Mouse (Mus musculus): Measurements from ENCODE around the gene Arnt. TPM values are rescaled to one million over a fixed set of nuclear protein-coding genes. Genes with fewer than 3 reads are reported as not detected.
"Not testable (repeated sequence)": the region's sequence is repeated elsewhere in the genome, so short reads cannot be mapped to it uniquely, and the experiment has no call there.

Gene Arnt
- total and polyA plus RNA-seq, 2 experiments from 2014 or later = 11.6 to 16.0 TPM

DNA sequence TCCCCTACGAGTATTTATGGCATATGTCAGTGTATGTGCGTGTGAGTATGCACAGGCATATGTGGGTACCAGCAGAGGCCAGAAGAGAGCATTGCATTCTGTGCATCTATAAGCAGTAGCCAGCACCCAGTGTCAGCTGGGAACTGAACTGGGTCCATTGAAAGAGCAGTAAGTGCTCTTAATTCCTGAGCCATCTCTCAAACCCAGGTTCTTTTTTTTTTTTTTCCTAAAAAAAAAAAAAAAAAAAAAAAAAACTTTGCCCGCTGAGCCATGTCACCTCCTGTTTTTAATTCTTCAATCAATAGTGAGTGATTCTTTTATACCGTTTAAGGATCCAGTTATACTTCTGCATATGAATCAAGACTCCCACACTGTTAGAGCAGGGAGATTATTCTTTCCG lies 99.2 kb downstream of the Arnt start:
- no peak for TF ChIP-seq CTCF (IDR thresholded peaks at IDR 0.05; ENCODE audit: low read depth)
- H3K27me3 ChIP-seq (ENCODE audit: insufficient read depth, low read length) = no peaks in the 10 kb centered on the region
- H3K4me2 ChIP-seq (ENCODE audit: low read depth, low read length) = no peak overlapping the region
- no peak for DNase-seq (ENCODE audit: low spot score)
- no peak for ATAC-seq
- H3K9me3 ChIP-seq (ENCODE audit: low read length) = no peaks in the 10 kb centered on the region
- 92% methylated on average over 5 of the region's 5 CpGs for WGBS
- no peaks in the 10 kb centered on the region for H3K36me3 ChIP-seq (ENCODE audit: insufficient read depth, low read length)
- H3K27ac ChIP-seq = no peak overlapping the region
- no peak overlapping the region for H3K9ac ChIP-seq (replicated peaks; ENCODE audit: low read length)
- no peak overlapping the region for H3K4me3 ChIP-seq (ENCODE audit: low read length)
- no peaks in the 10 kb centered on the region for H3K4me1 ChIP-seq (ENCODE audit: insufficient read depth, low read length)

DNA sequence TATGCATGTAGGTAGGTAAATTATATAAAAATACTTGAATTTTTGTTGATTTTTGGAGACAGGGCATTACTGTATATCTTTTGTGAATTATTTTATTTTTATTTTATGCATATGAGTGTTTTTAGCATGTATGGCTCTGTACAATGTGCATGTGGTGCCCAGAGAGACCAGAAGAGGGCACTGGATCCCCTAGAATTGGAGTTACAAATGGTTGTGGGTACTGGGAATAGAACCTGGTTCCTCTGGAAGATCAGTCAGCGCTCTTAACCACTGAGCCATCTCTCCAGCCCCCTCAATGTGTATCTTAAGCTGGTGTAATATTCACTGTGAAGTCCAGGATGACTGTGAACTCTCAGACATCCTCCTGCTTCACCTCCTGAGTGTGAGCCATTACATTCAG lies 100.7 kb downstream of the Arnt start:
- no peak for ATAC-seq
- H3K4me2 ChIP-seq (ENCODE audit: low read depth, low read length) = no peak overlapping the region
- H3K9ac ChIP-seq (replicated peaks; ENCODE audit: low read length) = no peak overlapping the region
- WGBS = 76% methylated on average over 1 of the region's 1 CpGs
- no peak for DNase-seq (ENCODE audit: low spot score)
- H3K27ac ChIP-seq = no peak overlapping the region
- no peaks in the 10 kb centered on the region for H3K9me3 ChIP-seq (ENCODE audit: low read length)
- H3K4me1 ChIP-seq (ENCODE audit: insufficient read depth, low read length) = no peaks in the 10 kb centered on the region
- H3K4me3 ChIP-seq (ENCODE audit: low read length) = no peak overlapping the region
- no peaks in the 10 kb centered on the region for H3K27me3 ChIP-seq (ENCODE audit: insufficient read depth, low read length)
- TF ChIP-seq CTCF (IDR thresholded peaks at IDR 0.05; ENCODE audit: low read depth) = no peak
- H3K36me3 ChIP-seq (ENCODE audit: insufficient read depth, low read length) = no peaks in the 10 kb centered on the region

DNA sequence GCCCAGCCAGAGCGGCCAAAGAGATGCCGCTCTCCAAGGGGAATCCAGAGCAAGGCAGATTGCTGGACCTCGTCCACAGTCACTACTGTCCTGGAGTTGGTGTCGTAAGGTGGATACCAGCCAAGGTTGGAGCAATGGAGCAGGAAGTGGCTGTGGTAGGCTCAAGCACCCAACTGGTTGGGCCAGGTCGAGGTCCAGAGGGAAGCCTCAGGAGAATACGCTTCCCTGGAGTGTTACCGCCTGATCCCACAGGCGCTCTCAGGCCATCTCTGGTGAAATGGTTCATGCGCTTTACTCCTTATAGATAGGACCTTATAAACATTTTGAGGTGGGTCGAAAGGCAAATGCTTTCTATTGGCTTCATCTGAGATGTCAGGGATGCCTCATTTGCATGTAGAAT lies 104.7 kb downstream of the Arnt start:
- Histone ChIP-seq H3K36me3 (ENCODE audit: insufficient read depth, low read length) (no peaks in the 10 kb centered on the region), H3K4me3 (ENCODE audit: low read length) (no peak overlapping the region), H3K9ac (replicated peaks; ENCODE audit: low read length) (no peak overlapping the region), H3K4me2 (ENCODE audit: low read depth, low read length) (no peak overlapping the region), H3K9me3 (ENCODE audit: low read length) (no peaks in the 10 kb centered on the region), H3K27ac (no peak overlapping the region), H3K27me3 (ENCODE audit: insufficient read depth, low read length) (no peaks in the 10 kb centered on the region), H3K4me1 (ENCODE audit: insufficient read depth, low read length) (no peaks in the 10 kb centered on the region)
- DNase-seq (ENCODE audit: low spot score) (no peak), ATAC-seq (no peak)
- no peak for TF ChIP-seq CTCF (IDR thresholded peaks at IDR 0.05; ENCODE audit: low read depth)
- WGBS = 90% methylated on average over 10 of the region's 10 CpGs

DNA sequence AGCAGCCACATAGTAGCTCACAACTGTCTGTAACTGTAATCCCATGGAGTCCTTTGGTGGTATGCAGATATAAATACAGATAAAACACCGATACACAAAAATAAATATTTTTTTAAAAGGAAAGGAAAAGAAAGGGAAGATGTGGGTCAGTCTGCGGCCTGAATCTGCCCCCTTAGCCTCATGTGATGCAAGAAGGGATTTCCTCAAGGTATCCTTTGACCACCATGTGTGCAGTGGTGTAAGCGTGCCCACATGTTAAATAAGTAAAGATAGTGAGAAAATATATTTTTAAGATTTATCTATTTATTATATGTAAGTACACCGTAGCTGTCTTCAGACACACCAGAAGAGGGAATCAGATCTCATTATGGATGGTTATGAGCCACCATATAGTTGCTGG lies 105.6 kb downstream of the Arnt start:
- H3K27me3 ChIP-seq (ENCODE audit: insufficient read depth, low read length) = no peaks in the 10 kb centered on the region
- no peak for TF ChIP-seq CTCF (IDR thresholded peaks at IDR 0.05; ENCODE audit: low read depth)
- H3K27ac ChIP-seq = no peak overlapping the region
- no peaks in the 10 kb centered on the region for H3K4me1 ChIP-seq (ENCODE audit: insufficient read depth, low read length)
- no peak overlapping the region for H3K4me3 ChIP-seq (ENCODE audit: low read length)
- WGBS = 94% methylated on average over 4 of the region's 4 CpGs
- H3K4me2 ChIP-seq (ENCODE audit: low read depth, low read length) = no peak overlapping the region
- H3K9ac ChIP-seq (replicated peaks; ENCODE audit: low read length) = no peak overlapping the region
- ATAC-seq = no peak
- DNase-seq (ENCODE audit: low spot score) = no peak
- no peaks in the 10 kb centered on the region for H3K36me3 ChIP-seq (ENCODE audit: insufficient read depth, low read length)
- no peaks in the 10 kb centered on the region for H3K9me3 ChIP-seq (ENCODE audit: low read length)

DNA sequence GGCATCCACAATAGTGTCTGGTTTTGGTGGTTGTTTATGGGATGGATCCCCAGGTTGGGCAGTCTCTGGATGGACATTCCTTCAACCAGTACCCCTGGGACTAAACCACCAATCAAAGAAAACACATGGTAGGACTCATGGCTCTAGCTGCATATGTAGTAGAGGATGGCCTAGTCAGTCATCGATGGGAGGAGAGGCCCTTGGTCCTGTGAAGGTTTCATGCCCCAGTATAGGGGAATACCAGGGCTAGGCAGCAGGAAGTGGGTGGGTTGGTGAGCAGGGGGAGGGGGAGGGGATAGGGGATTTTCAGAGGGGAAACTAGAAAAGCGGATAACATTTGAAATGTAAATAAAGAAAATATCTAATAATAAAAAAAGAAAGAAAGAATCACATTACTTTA lies 107.0 kb downstream of the Arnt start:
- not testable (repeated sequence) for H3K4me2 ChIP-seq (ENCODE audit: low read depth, low read length); H3K36me3 ChIP-seq (ENCODE audit: insufficient read depth, low read length); H3K9ac ChIP-seq (replicated peaks; ENCODE audit: low read length); H3K4me3 ChIP-seq (ENCODE audit: low read length); ATAC-seq; DNase-seq (ENCODE audit: low spot score); H3K27me3 ChIP-seq (ENCODE audit: insufficient read depth, low read length); H3K27ac ChIP-seq; H3K4me1 ChIP-seq (ENCODE audit: insufficient read depth, low read length); H3K9me3 ChIP-seq (ENCODE audit: low read length)
- 85% methylated on average over 2 of the region's 2 CpGs for WGBS

DNA sequence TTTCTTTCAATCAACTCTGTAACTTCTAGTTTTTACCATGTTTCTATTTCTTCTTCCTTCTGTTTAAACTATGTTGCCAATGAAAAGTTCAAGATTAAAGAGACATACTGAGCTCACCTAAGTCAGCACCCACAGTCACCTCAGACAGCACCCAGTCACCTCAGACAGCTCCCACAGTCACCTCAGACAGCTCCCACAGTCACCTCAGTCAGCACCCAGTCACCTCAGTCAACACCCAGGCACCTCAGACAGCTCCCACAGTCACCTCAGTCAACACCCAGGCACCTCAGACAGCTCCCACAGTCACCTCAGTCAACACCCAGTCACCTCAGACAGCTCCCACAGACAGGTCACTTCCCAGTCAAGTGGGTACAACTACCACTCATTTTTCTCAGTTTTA lies 108.0 kb downstream of the Arnt start:
- DNase-seq (ENCODE audit: low spot score) (no peak), ATAC-seq (no peak)
- no peak overlapping the region for H3K4me2 ChIP-seq (ENCODE audit: low read depth, low read length)
- H3K9ac ChIP-seq (replicated peaks; ENCODE audit: low read length) = no peak overlapping the region
- no peaks in the 10 kb centered on the region for H3K4me1 ChIP-seq (ENCODE audit: insufficient read depth, low read length)
- H3K27ac ChIP-seq = no peak overlapping the region
- no peak overlapping the region for H3K4me3 ChIP-seq (ENCODE audit: low read length)
- no peaks in the 10 kb centered on the region for H3K36me3 ChIP-seq (ENCODE audit: insufficient read depth, low read length)
- H3K9me3 ChIP-seq (ENCODE audit: low read length) = no peaks in the 10 kb centered on the region
- no peak for TF ChIP-seq CTCF (IDR thresholded peaks at IDR 0.05; ENCODE audit: low read depth)
- no peaks in the 10 kb centered on the region for H3K27me3 ChIP-seq (ENCODE audit: insufficient read depth, low read length)

DNA sequence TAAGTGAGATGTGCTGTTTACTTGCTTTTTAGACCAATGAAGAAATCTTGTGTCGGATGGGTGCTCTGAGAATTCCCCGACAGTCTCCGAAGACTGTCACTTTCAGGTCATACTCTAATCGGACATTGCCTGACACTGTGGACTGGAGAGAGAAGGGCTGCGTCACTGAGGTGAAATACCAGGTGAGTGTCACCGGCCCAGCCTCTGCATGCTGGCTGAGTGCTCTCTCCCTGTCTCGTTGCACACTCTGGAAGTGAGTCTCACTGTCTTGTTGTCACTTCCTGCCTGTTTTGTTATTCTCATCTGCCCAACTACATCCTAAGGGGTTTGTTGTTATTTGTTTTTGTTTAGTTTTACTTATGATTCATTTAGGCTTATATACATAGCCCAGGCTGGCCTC lies 108.8 kb downstream of the Arnt start:
- H3K27me3 ChIP-seq (ENCODE audit: insufficient read depth, low read length) = no peaks in the 10 kb centered on the region
- no peaks in the 10 kb centered on the region for H3K36me3 ChIP-seq (ENCODE audit: insufficient read depth, low read length)
- H3K27ac ChIP-seq = no peak overlapping the region
- no peaks in the 10 kb centered on the region for H3K4me1 ChIP-seq (ENCODE audit: insufficient read depth, low read length)
- no peak for DNase-seq (ENCODE audit: low spot score)
- no peak overlapping the region for H3K4me3 ChIP-seq (ENCODE audit: low read length)
- H3K9ac ChIP-seq (replicated peaks; ENCODE audit: low read length) = no peak overlapping the region
- 73% methylated on average over 7 of the region's 7 CpGs for WGBS
- TF ChIP-seq CTCF (IDR thresholded peaks at IDR 0.05; ENCODE audit: low read depth) = no peak
- no peaks in the 10 kb centered on the region; the same call in 1 of the 2 replicates for H3K9me3 ChIP-seq (ENCODE audit: low read length)
- ATAC-seq = no peak
- H3K4me2 ChIP-seq (ENCODE audit: low read depth, low read length) = no peak overlapping the region

Other genes starting within 250 kb of the Arnt start
- 8.6 and 9.2 TPM in 2 replicates for gene Gabpb2, start 216.5 kb upstream of the Arnt start, total RNA-seq (2014; rRNA removed)
- gene Gabpb2, start 216.5 kb upstream of the Arnt start, polyA plus RNA-seq (2015; fragmentation: Nextera tagmentation; extraction: Ambion mirVana) = 2.6 and 2.9 TPM in 2 replicates
- gene Cdc42se1, start 205.7 kb upstream of the Arnt start, total RNA-seq (2014; rRNA removed) = 60.4 and 62.4 TPM in 2 replicates
- 54.0 and 56.4 TPM in 2 replicates for gene Cdc42se1, start 205.7 kb upstream of the Arnt start, polyA plus RNA-seq (2015; fragmentation: Nextera tagmentation; extraction: Ambion mirVana)
- gene Mllt11, start 202.2 kb upstream of the Arnt start, total RNA-seq (2014; rRNA removed) = 347 and 357 TPM in 2 replicates
- gene Mllt11, start 202.2 kb upstream of the Arnt start, polyA plus RNA-seq (2015; fragmentation: Nextera tagmentation; extraction: Ambion mirVana) = 446 and 473 TPM in 2 replicates
- gene Gm128, start 192.8 kb upstream of the Arnt start, total RNA-seq (2014; rRNA removed) = 0.14 and 1.4 TPM in 2 replicates
- gene Gm128, start 192.8 kb upstream of the Arnt start, polyA plus RNA-seq (2015; fragmentation: Nextera tagmentation; extraction: Ambion mirVana) = 0.49 and 0.61 TPM in 2 replicates
- gene Bnipl, start 183.2 kb upstream of the Arnt start, total RNA-seq (2014; rRNA removed) = not detected in 2 replicates
- gene Bnipl, start 183.2 kb upstream of the Arnt start, polyA plus RNA-seq (2015; fragmentation: Nextera tagmentation; extraction: Ambion mirVana) = 0.24 TPM in 1 of 2 replicates, not detected in the other
- 31.1 and 31.8 TPM in 2 replicates for gene Mindy1, start 153.0 kb upstream of the Arnt start, total RNA-seq (2014; rRNA removed)
- gene Mindy1, start 153.0 kb upstream of the Arnt start, polyA plus RNA-seq (2015; fragmentation: Nextera tagmentation; extraction: Ambion mirVana) = 32.6 and 33.8 TPM in 2 replicates
- gene Prune1, start 152.3 kb upstream of the Arnt start, total RNA-seq (2014; rRNA removed) = 72.7 and 77.4 TPM in 2 replicates
- 56.6 and 60.4 TPM in 2 replicates for gene Prune1, start 152.3 kb upstream of the Arnt start, polyA plus RNA-seq (2015; fragmentation: Nextera tagmentation; extraction: Ambion mirVana)
- gene Anxa9, start 127.2 kb upstream of the Arnt start, total RNA-seq (2014; rRNA removed) = 0.31 TPM in 1 of 2 replicates, not detected in the other
- gene Anxa9, start 127.2 kb upstream of the Arnt start, polyA plus RNA-seq (2015; fragmentation: Nextera tagmentation; extraction: Ambion mirVana) = 0.28 and 0.48 TPM in 2 replicates
- 43.7 and 64.0 TPM in 2 replicates for gene Cers2, start 119.6 kb upstream of the Arnt start, total RNA-seq (2014; rRNA removed)
- gene Cers2, start 119.6 kb upstream of the Arnt start, polyA plus RNA-seq (2015; fragmentation: Nextera tagmentation; extraction: Ambion mirVana) = 87.4 and 90.5 TPM in 2 replicates
- 36.6 and 50.8 TPM in 2 replicates for gene Setdb1, start 77.2 kb upstream of the Arnt start, total RNA-seq (2014; rRNA removed)
- 26.4 and 26.5 TPM in 2 replicates for gene Setdb1, start 77.2 kb upstream of the Arnt start, polyA plus RNA-seq (2015; fragmentation: Nextera tagmentation; extraction: Ambion mirVana)
- not detected in 2 replicates for gene 4930558C23Rik, start 31.5 kb upstream of the Arnt start, total RNA-seq (2014; rRNA removed)
- not detected in 2 replicates for gene 4930558C23Rik, start 31.5 kb upstream of the Arnt start, polyA plus RNA-seq (2015; fragmentation: Nextera tagmentation; extraction: Ambion mirVana)
- 4.9 and 6.7 TPM in 2 replicates for gene Ctsk, start 64.9 kb downstream of the Arnt start, total RNA-seq (2014; rRNA removed)
- gene Ctsk, start 64.9 kb downstream of the Arnt start, polyA plus RNA-seq (2015; fragmentation: Nextera tagmentation; extraction: Ambion mirVana) = 11.6 TPM in 2 replicates
- gene Ctss, start 92.4 kb downstream of the Arnt start, total RNA-seq (2014; rRNA removed) = 9.8 and 11.5 TPM in 2 replicates
- gene Ctss, start 92.4 kb downstream of the Arnt start, polyA plus RNA-seq (2015; fragmentation: Nextera tagmentation; extraction: Ambion mirVana) = 26.1 and 26.6 TPM in 2 replicates
- gene Hormad1, start 125.3 kb downstream of the Arnt start, total RNA-seq (2014; rRNA removed) = not detected in 2 replicates
- gene Hormad1, start 125.3 kb downstream of the Arnt start, polyA plus RNA-seq (2015; fragmentation: Nextera tagmentation; extraction: Ambion mirVana) = not detected in 2 replicates
- 17.3 and 18.4 TPM in 2 replicates for gene Golph3l, start 154.5 kb downstream of the Arnt start, total RNA-seq (2014; rRNA removed)
- gene Golph3l, start 154.5 kb downstream of the Arnt start, polyA plus RNA-seq (2015; fragmentation: Nextera tagmentation; extraction: Ambion mirVana) = 19.3 and 20.1 TPM in 2 replicates
- gene Ensa, start 190.6 kb downstream of the Arnt start, total RNA-seq (2014; rRNA removed) = 84.3 and 93.8 TPM in 2 replicates
- gene Ensa, start 190.6 kb downstream of the Arnt start, polyA plus RNA-seq (2015; fragmentation: Nextera tagmentation; extraction: Ambion mirVana) = 136 and 139 TPM in 2 replicates
- 110 and 126 TPM in 2 replicates for gene Mcl1, start 224.4 kb downstream of the Arnt start, total RNA-seq (2014; rRNA removed)
- 38.8 and 41.5 TPM in 2 replicates for gene Mcl1, start 224.4 kb downstream of the Arnt start, polyA plus RNA-seq (2015; fragmentation: Nextera tagmentation; extraction: Ambion mirVana)